Mouse (Mus musculus): Measurements from ENCODE around the gene Cacnb1. TPM values are rescaled to one million over a fixed set of nuclear protein-coding genes. Genes with fewer than 3 reads are reported as not detected.

Cacnb1 gene
- polyA plus RNA-seq, 1 experiment from 2014 or later: 19.6 TPM

- Histone ChIP-seq H3K27ac (peak overlapping the region; percentile 4; the same call in 1 of the 2 replicates), H3K36me3 (peaks cover 45% of the 10 kb centered on the region), H3K4me3 (no peak overlapping the region), H3K4me2 (no peak overlapping the region), H3K4me1 (peaks cover 44% of the 10 kb centered on the region), H3K9me3 (no peaks in the 10 kb centered on the region), H3K9ac (no peak overlapping the region), H3K27me3 (peaks cover 9% of the 10 kb centered on the region)
- ATAC-seq (ENCODE audit: insufficient number of reproducible peaks, low FRiP score, low TSS enrichment, low read depth): no peak
- 52% methylated on average over 8 of the region's 8 CpGs for WGBS
These were observed 18.7 kb downstream of the Cacnb1 start for GRCm38 (mm10) chr11:98004161-98004560.

- H3K9me3 ChIP-seq: no peaks in the 10 kb centered on the region
- peaks cover 37% of the 10 kb centered on the region for H3K36me3 ChIP-seq
- ATAC-seq (ENCODE audit: insufficient number of reproducible peaks, low FRiP score, low TSS enrichment, low read depth): no peak
- peak overlapping the region; percentile 10; the same call in 1 of the 2 replicates for H3K4me3 ChIP-seq
- WGBS: 39% methylated on average over 17 of the region's 17 CpGs
- H3K27ac ChIP-seq: no peak overlapping the region
- H3K4me2 ChIP-seq: peak overlapping the region; percentile 25; the same call in 1 of the 2 replicates
- H3K4me1 ChIP-seq: peaks cover 46% of the 10 kb centered on the region
- peaks cover 9% of the 10 kb centered on the region for H3K27me3 ChIP-seq
- H3K9ac ChIP-seq: no peak overlapping the region
These were observed 19.6 kb downstream of the Cacnb1 start for GRCm38 (mm10) chr11:98003171-98003671.

GRCm38 (mm10) chr11:98002627-98003026 lies 20.2 kb downstream of the Cacnb1 start:
- WGBS: 16% methylated on average over 12 of the region's 12 CpGs
- H3K27ac ChIP-seq: no peak overlapping the region
- H3K27me3 ChIP-seq: peaks cover 9% of the 10 kb centered on the region
- peaks cover 31% of the 10 kb centered on the region for H3K36me3 ChIP-seq
- ATAC-seq (ENCODE audit: insufficient number of reproducible peaks, low FRiP score, low TSS enrichment, low read depth): no peak
- H3K4me3 ChIP-seq: peak overlapping the region; percentile 10; the same call in 1 of the 2 replicates
- H3K4me1 ChIP-seq: peaks cover 46% of the 10 kb centered on the region
- H3K9me3 ChIP-seq: no peaks in the 10 kb centered on the region
- H3K4me2 ChIP-seq: peak overlapping the region; percentile 25; the same call in 1 of the 2 replicates
- no peak overlapping the region for H3K9ac ChIP-seq

GRCm38 (mm10) chr11:98001986-98002385 lies 20.8 kb downstream of the Cacnb1 start:
- H3K27me3 ChIP-seq: peaks cover 9% of the 10 kb centered on the region
- no peak overlapping the region for H3K9ac ChIP-seq
- ATAC-seq (ENCODE audit: insufficient number of reproducible peaks, low FRiP score, low TSS enrichment, low read depth): no peak
- 57% methylated on average over 6 of the region's 6 CpGs for WGBS
- no peak overlapping the region for H3K4me2 ChIP-seq
- peaks cover 46% of the 10 kb centered on the region for H3K4me1 ChIP-seq
- H3K36me3 ChIP-seq: peaks cover 26% of the 10 kb centered on the region
- H3K4me3 ChIP-seq: no peak overlapping the region
- no peak overlapping the region for H3K27ac ChIP-seq
- H3K9me3 ChIP-seq: no peaks in the 10 kb centered on the region

GRCm38 (mm10) chr11:98001351-98001824 lies 21.4 kb downstream of the Cacnb1 start:
- H3K4me2 ChIP-seq: no peak overlapping the region
- no peak overlapping the region for H3K27ac ChIP-seq
- peaks cover 24% of the 10 kb centered on the region for H3K36me3 ChIP-seq
- no peaks in the 10 kb centered on the region for H3K9me3 ChIP-seq
- ATAC-seq (ENCODE audit: insufficient number of reproducible peaks, low FRiP score, low TSS enrichment, low read depth): no peak
- H3K9ac ChIP-seq: no peak overlapping the region
- H3K4me3 ChIP-seq: no peak overlapping the region
- 29% methylated on average over 11 of the region's 11 CpGs for WGBS
- H3K27me3 ChIP-seq: peaks cover 9% of the 10 kb centered on the region
- peaks cover 46% of the 10 kb centered on the region for H3K4me1 ChIP-seq

- ATAC-seq (ENCODE audit: insufficient number of reproducible peaks, low FRiP score, low TSS enrichment, low read depth): no peak
- H3K9me3 ChIP-seq: no peaks in the 10 kb centered on the region
- no peak overlapping the region for H3K9ac ChIP-seq
- H3K4me2 ChIP-seq: no peak overlapping the region
- H3K4me1 ChIP-seq: peaks cover 50% of the 10 kb centered on the region
- no peak overlapping the region for H3K27ac ChIP-seq
- peaks cover 23% of the 10 kb centered on the region for H3K36me3 ChIP-seq
- no peak overlapping the region for H3K4me3 ChIP-seq
- peaks cover 9% of the 10 kb centered on the region for H3K27me3 ChIP-seq
- 19% methylated on average over 7 of the region's 7 CpGs for WGBS
These were observed 22.3 kb downstream of the Cacnb1 start for GRCm38 (mm10) chr11:98000378-98001140.

- peaks cover 55% of the 10 kb centered on the region for H3K4me1 ChIP-seq
- H3K27me3 ChIP-seq: peaks cover 10% of the 10 kb centered on the region
- no peak overlapping the region for H3K4me3 ChIP-seq
- no peak overlapping the region for H3K4me2 ChIP-seq
- H3K36me3 ChIP-seq: peaks cover 14% of the 10 kb centered on the region
- no peak overlapping the region for H3K9ac ChIP-seq
- no peak overlapping the region for H3K27ac ChIP-seq
- no peak for ATAC-seq (ENCODE audit: insufficient number of reproducible peaks, low FRiP score, low TSS enrichment, low read depth)
- H3K9me3 ChIP-seq: no peaks in the 10 kb centered on the region
- WGBS: 56% methylated on average over 5 of the region's 5 CpGs
These were observed 23.1 kb downstream of the Cacnb1 start for GRCm38 (mm10) chr11:97999748-98000147.

GRCm38 (mm10) chr11:97998898-97999608 lies 23.8 kb downstream of the Cacnb1 start:
- Histone ChIP-seq H3K9me3 (no peaks in the 10 kb centered on the region), H3K36me3 (peaks cover 8% of the 10 kb centered on the region), H3K9ac (no peak overlapping the region), H3K4me3 (no peak overlapping the region), H3K27me3 (peaks cover 12% of the 10 kb centered on the region), H3K4me1 (peaks cover 57% of the 10 kb centered on the region), H3K27ac (no peak overlapping the region), H3K4me2 (no peak overlapping the region)
- no peak for ATAC-seq (ENCODE audit: insufficient number of reproducible peaks, low FRiP score, low TSS enrichment, low read depth)
- WGBS: 56% methylated on average over 7 of the region's 7 CpGs

- 66% methylated on average over 11 of the region's 11 CpGs for WGBS
- no peak overlapping the region for H3K27ac ChIP-seq
- peaks cover 51% of the 10 kb centered on the region for H3K4me1 ChIP-seq
- peaks cover 5% of the 10 kb centered on the region; the same call in 1 of the 2 replicates for H3K36me3 ChIP-seq
- no peak overlapping the region for H3K4me2 ChIP-seq
- H3K9ac ChIP-seq: no peak overlapping the region
- ATAC-seq (ENCODE audit: insufficient number of reproducible peaks, low FRiP score, low TSS enrichment, low read depth): no peak
- H3K27me3 ChIP-seq: peaks cover 12% of the 10 kb centered on the region
- H3K4me3 ChIP-seq: no peak overlapping the region
- no peaks in the 10 kb centered on the region for H3K9me3 ChIP-seq
These were observed 24.6 kb downstream of the Cacnb1 start for GRCm38 (mm10) chr11:97998074-97998793.

GRCm38 (mm10) chr11:97997387-97997960 lies 25.4 kb downstream of the Cacnb1 start:
- Histone ChIP-seq H3K4me1 (peaks cover 43% of the 10 kb centered on the region), H3K4me2 (no peak overlapping the region), H3K9ac (no peak overlapping the region), H3K27me3 (peaks cover 12% of the 10 kb centered on the region), H3K4me3 (no peak overlapping the region), H3K27ac (no peak overlapping the region), H3K9me3 (no peaks in the 10 kb centered on the region), H3K36me3 (no peaks in the 10 kb centered on the region)
- whole genome bisulfite sequencing: 71% methylated on average over 8 of the region's 8 CpGs
- ATAC-seq (ENCODE audit: insufficient number of reproducible peaks, low FRiP score, low TSS enrichment, low read depth): no peak

- 77% methylated on average over 1 of the region's 1 CpGs for WGBS
- H3K9me3 ChIP-seq: no peaks in the 10 kb centered on the region
- H3K4me1 ChIP-seq: peaks cover 38% of the 10 kb centered on the region
- no peak overlapping the region for H3K9ac ChIP-seq
- H3K27ac ChIP-seq: no peak overlapping the region
- no peak for ATAC-seq (ENCODE audit: insufficient number of reproducible peaks, low FRiP score, low TSS enrichment, low read depth)
- H3K27me3 ChIP-seq: peaks cover 7% of the 10 kb centered on the region
- no peak overlapping the region for H3K4me3 ChIP-seq
- H3K36me3 ChIP-seq: no peaks in the 10 kb centered on the region
- no peak overlapping the region for H3K4me2 ChIP-seq
These were observed 26.1 kb downstream of the Cacnb1 start for GRCm38 (mm10) chr11:97996691-97997090.
